Mouse (Mus musculus) hematopoietic stem cell, adult 5-6 weeks (primary cell): Measurements from ENCODE around the gene Plek. TPM values are rescaled to one million over a fixed set of nuclear protein-coding genes. Genes with fewer than 3 reads are reported as not detected.

Source experiments
- ATAC-seq, 2 experiments: fragments of 125-278 bp in 1 of 2; replicated peaks in 1 of 2; 2 replicates each; pipeline ENCODE4 v1.8.0; 2016 to 2017; ENCODE audit warnings: inconsistent platforms in 2 of 2, mild to moderate bottlenecking in 2 of 2, moderate number of reproducible peaks in 2 of 2, low read depth in 1 of 2, moderate TSS enrichment in 1 of 2; ENCODE audit not compliant: low FRiP score in 2 of 2, poor library complexity in 2 of 2, severe bottlenecking in 2 of 2, insufficient read depth in 1 of 2, low TSS enrichment in 1 of 2
- total RNA-seq: library from RNA; stranded (forward); fragments of 172-1452, 232-1000 nt; gene quantifications from 2 replicates; pipeline ENCODE4 v1.2.3, GENCODE M21; 2017

Gene Plek
- total RNA-seq, 1 experiment from 2014 or later, result 168 TPM

DNA sequence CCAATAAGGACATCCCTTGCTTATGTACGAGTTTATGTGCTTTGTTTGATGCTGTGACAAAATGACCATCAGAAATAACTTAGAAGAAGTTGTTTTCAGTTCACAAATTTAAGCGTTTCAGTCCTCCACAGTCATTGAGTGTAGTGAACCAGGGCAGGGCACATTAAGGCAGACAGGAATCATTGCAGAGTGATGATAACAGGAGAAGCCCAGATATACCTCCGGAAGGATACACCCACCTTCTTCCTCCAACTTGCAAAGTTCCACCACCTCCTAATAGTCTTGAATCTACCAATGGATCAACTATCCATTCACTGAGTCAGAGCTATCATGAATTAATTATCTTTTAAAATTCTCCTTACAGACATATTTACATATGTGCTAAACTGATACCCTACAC is 80.2 kb downstream of the Plek start:
- no peak for ATAC-seq

DNA sequence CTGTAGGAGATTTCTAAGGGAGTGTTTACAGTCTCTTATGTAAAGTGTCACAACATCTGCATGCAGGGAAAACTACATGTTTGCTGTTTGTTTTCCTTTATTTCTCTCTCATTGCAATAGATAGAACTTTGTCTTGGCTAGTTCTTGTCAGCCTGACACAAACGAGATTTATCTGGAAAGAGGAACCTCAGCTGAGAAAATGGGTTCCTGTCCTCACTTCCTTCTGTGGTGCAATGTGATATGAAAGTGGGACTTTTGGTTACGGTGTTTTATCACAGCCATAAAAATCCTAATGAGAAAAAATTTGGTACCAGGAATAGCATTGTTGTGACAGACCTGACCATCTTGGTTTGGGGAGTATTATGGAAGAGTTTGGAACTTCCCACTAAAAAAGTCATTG is 82.5 kb downstream of the Plek start:
- ATAC-seq, result peak; percentile 72 to 75

DNA sequence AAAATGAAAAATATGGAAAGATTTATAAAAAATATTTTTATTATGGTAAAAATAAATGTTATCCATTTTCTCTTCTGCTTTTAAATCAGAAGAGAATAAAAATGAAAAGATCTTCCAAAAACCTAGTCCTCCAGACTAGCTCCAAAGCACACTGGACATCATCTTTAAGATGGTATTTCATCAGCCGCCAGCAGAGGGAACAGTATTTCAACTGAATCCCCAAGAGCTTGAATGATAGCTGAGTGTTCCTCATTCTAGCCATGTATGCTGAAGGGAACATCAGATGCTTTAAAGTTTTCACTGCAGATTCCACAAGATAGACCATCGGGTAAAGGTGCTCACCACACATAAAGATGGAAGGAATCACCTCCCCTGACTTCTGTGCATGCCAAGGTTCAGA is 84.4 kb downstream of the Plek start:
- peak; percentile 74 to 83 for ATAC-seq

DNA sequence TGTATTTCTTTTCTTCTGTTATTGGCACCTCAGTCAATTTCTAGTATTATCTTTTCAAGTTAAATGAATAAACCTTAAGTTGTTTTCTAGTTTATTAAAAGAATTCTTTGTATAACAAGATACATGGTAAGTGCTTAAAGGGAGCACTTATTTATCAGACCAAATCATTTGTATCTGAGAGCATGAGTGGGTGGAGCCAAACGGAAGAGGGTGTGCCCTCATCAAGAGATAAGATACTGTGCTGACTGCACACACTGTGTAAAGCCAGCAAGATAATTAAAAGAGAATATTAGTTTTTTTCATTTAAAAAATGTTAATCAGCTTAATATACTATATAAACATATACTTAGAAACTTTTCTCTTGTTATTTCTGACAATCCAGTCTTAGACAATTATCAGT is 93.7 kb downstream of the Plek start:
- ATAC-seq, result no peak

DNA sequence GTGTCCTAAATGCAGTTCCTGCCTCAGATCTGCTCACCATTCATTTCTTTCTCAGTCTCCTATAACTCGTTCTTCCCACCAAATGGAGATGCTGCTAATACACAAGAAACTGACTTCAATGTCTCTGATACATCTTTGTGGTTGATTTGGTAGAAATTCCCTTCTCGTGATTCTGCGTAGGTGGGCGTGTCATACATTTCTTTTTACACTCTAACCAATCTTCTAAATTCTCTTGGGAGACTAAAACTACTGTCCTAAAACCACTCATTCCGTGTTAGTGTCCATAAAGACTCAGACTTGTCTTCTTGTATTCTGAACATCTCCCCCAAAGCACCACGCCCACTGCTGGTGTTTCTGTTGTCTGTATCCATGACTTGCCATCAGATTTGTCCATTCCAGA is 95.2 kb downstream of the Plek start:
- ATAC-seq, result peak in 1 of 2 experiments; percentile 9; a peak in 1 of 4 replicates

DNA sequence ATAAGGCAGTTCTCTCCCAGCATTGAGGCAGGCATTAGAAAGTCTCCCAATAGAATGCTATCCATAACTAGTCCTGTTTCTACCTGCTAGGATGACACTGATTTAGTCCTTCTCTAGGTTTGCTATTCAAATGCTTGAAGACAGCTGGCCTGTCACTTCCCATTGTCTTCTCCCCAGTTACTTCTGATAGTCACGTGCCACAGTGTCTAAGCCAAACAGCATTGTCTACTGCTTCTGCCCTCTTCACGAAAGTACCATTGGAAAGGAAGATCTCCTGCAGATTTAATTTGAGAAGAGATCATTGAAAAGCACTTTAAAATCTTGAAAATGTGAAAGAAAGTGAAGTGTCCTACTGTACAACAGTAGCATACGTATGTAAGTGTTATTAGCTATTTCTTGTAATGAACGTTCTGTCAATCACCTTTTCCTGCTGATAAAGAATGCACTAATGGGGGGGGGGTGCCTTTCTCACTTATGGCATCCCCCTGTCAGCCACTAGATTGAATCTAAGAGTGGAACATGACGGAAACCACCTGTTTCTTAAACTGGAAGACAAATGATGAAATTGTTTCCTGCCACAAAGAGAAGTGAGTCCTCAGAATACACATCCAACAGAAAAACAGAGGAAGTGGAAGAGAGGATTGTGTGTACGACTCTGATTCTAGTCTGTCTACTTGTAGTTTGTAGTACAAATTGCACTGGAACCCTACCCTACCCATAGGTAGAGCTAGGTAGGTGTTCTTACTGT is 95.9 kb downstream of the Plek start:
- peak; percentile 81 to 87 for ATAC-seq

DNA sequence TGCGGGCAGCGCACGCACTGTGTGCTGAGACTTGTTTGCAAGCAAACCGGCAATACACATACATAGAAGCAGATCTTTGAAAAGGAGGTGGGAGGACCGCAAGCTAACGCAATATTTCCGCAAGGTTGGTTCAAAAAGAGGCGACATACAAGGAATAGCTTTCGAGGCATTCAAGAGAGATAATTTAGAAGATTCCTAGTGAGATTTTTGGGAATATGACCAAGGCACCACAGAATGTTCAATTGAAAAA is 100.5 kb downstream of the Plek start:
- ATAC-seq, result peak in 1 of 2 experiments; percentile 17; a peak in 2 of 4 replicates

DNA sequence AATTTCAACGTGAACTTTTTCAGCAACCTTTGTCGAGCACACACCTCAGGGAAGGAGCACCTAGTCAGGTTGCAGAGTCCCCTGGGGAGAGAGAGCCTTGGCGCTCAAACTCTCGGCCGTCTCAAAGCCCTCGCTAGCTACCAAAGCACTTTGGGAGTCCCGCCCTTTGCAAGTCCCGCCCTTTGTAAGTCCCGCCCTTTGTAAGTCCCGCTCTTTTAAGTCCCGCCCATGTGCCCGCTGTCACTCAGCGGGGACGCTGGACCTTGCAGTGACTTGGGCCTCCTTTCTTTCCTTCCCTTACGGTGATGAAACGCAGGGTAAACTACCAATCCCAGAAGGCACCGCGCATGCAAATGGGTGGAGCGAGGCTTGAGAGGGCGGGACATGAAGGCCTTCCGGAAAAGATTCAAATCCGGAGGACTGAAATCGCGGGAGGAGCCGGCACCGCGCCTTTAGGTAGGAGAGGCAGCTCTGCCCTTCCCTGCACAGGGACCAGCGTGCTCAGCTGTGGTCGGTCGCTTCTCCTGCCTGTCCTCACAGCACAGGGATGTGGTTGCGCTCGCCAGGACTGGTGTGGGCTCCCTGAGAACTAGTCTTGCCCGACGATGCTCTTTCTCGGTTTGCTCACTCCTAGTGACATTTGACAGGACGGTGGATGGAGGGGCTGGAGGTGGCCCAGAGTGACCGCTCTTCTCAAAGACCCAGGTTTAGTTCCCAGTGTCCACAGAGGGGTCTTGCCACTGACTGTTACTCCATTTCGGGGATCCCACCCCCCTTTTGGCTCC is 101.0 kb downstream of the Plek start, which contains the start of gene Fbxo48:
Gene Fbxo48 (plus strand): TSS at position 400 of the 785 bp plus-strand sequence.
- ATAC-seq, result peak; percentile 97 to 98

DNA sequence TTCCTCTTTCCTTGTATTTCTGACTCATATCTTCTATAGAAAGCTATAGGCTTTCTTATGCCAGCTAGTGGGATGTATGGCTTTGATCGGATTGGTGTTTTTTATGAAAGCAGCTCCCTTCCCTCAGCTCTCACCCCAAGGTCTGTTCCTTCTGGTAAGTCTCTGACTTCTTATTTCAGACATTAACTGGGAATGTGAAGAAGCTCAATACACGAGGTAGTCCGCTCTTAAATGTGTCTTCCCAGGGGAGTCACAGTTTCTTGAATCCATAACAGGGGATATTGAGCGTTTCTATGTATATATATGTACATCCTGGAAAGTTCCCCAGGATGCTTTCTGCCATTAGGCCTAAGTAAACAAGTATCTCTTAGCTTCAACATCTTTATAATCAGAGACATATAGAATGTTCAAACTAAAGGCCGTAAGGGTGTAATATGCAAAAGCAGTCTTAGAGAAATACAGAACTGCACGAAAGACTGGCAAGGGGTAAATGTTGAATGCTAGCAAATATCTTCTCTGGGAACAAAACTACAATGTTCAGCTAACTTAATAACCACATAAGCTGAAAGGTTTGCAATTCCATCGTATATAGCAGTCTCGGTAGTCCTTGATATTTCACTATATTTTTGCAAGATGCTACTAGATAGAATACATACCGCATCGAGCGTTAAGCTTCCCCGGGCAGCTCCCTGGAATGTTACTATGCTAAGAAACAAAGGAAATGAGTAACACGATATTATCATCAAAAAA is 101.8 kb downstream of the Plek start:
- ATAC-seq, result no peak

DNA sequence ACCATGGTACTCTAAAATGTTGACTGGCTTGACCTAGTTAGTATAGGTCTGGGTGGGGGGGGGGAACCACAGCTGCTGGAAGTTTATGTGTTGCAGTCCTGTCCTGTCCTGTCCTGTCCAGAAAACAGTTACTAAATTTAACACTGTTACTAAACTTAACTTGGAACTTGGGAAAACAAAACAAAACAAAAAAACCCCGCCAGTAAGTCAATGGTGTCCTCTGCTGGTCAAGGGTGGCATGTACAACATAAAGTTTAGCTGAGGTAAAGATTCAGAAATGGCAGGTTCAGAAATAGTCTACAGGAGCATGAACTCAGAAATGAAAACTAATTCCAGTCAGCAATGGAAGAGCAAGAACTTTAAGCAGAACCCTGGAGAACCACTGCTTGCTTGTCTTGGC is 103.4 kb downstream of the Plek start:
- no peak for ATAC-seq

DNA sequence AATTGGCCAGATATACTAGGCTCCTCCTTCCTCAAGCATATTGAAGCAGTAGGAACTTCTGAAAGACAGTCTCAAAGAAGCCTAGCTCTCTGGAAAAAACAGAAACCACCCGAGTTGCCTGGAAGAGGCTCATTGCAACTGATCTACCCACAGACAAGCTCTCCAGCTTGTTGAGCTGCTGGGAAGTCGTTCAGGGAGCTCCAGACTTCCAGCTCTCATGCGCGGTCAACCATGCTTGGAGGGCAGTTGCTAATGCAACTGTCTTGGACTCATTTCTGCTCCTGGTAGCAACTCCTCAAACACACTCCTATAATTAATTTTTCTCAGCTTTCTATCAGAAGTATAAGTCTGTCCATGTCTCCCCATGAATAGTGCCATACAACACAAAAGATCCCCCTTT is 109.2 kb downstream of the Plek start:
- no peak for ATAC-seq

DNA sequence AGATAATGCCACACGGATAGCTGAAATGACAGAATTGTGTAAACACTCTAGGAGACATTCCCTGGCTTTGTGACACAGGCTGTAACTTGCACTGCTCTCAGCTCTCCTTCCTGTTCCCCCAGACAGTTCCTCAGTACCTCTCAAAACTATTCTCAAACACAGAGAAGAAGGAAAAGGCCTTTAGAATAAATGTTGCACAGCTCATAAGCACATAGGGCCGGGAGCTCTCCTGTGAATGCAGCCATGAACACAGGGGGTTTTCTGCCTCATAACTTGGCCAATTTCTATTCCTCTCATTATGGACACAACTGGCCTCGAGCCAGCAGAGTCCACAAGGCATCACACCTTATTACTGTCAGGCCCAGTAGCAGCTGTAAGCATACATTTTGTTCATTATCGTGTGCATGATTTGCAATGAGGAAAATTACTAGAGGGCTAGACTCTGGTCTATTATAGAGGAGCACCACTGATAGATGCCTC is 110.2 kb downstream of the Plek start:
- no peak for ATAC-seq

DNA sequence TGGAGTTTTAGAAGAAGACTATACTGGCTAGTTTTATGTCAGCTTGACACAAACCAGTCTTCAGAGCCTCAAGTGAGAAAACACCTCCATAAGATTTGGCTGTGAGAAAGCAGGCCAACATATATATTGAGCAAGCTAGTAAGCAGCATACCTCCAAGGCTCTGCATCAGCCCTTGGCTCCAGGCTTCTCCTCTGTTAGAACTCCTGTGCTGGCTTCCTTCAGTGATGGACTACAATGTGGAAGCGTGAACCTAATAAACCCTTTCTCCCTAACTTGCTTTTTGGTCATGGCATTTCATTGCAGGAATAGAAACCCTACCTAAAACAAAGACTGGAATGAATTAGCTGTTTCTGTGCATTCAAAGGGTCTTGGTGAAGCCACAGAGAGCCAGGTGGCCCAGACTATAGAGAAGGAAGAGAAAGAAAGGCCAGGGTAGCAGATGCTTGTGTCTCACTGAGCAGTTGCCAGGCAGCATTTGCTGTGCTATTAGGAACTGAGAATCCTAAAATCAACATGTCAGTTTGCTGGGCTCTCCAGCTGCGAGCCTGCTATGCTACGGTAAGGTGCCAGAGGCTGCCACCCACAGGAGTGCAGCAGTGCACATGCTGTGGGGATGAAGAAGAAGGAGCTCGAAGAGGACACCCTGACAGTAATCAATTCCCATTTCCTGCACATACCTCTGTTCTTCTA is 110.9 kb downstream of the Plek start:
- no peak for ATAC-seq

DNA sequence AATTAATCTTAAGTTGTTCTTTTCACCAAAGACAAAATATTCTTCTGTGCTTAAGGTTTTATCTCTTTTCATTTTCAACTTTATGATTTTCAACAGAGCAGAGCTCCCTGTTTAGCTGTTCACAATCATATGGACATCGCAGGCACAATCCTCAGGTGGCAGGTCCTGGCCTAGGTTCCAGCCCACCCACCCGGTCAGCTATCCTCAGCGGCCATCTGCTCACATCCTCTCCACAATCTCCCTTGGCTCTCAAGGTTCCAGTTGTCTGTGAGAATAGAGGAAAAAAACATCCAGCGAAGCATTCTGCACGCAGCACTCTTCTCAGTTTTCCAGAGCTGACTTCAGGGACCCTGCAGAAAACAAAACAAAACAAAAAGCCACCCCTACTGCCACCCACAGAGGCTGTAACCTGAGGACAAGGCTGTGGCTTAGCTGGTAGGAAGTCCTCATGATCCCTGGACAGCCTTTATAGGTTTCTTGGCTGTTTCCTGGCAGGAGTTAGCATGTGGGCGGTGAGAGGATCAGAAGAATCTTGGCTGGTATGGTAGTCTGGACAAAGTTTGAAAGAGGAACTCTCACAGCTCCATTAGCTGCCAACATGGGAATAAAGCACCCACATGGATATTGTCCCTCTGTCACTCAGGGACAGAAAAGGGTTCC is 116.5 kb downstream of the Plek start:
- no peak for ATAC-seq

DNA sequence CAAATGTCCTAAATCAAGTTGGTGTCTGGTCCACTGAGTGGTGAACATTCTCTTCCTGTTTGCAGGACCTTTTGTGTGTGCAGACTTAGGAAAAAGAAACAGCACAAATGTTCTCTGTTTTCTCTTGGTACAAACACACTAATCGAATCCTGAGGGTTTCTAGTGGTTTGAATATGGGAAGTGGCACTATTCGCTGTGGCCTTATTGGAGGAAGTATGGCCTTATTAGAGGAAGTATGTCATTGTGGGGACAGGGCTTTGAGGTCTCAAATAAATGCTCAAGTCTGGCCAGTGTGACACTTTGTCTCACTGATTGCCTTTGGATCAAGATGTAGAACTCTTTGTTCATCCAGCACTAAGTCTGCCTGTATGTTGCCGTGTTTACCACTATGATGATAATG is 120.0 kb downstream of the Plek start:
- peak; percentile 87 to 90 for ATAC-seq
